Mouse (Mus musculus): ENCODE measurements around the gene Ube2e3.

Ube2e3 gene

DNA sequence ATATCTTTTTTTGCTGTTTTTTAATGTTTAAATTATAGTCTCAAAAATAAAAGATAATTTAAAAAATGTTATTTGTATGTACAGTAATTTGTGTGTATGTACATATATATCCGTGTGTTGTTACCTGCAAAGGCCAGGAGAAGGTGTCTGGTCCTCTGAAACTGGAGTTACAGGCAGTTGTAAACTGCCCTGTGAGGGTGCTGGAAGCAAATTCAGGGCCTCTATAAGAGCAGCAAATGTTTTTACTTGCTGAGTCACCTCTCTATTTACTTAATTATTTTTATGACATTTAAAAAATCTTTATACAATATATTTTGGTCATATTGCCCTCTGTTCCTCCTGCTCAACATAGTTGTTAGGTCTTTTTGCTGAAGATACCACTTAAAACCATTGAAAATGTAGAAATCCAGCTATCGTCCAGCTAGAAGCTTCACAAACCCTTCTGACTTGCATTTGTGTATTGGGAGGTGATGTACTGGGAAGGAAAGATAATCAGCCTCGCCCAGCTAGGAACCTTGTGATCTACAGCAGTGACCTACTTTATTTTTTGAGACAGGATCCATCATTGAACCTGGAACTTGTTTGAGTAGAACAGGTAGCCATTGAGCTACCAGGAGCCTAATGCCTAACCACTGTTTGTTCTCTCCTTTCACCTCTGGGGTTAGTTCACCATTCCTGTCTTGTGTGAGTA, 15.0 kb downstream of the Ube2e3 start:
- no peak for DNase-seq (ENCODE audit: low read depth, low spot score)

DNA sequence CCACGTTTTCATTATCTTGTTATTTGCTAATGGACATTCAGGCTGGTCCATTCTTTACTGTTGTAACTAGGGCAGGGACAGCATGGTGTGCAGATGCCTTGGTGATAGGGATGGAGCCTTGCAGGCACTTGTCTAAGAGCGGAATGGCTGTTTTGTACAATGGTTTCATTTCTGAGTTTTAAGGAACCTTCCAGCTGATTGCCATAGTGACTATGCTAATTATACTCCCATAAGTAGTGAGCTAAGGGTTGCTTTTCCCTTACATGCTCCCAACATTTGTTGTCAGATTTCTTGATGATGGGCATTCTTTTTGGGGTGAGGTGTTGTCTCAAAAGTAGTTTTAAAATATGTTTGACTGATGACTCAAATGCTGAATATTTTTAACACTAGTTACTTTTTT, 18.5 kb downstream of the Ube2e3 start:
- DNase-seq (ENCODE audit: low read depth, low spot score), result no peak

DNA sequence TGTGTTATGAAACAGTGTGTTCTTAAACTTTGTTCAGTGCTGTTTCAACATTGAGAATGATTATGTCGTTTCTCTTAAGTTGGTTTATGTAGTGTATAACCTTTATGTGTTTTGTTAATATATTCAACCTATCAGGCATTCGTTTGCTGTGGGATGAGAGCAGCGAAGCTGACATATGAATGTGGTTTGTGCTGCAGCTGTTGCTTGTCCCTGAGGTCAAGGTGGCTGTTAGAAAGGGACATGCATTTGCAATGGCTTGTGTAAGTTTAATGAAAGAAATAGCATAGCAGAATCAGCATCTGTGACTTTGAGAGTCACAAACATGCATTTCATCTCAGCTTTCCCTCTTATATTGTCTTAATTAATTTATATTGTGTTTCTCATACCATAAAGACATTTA, 20.3 kb downstream of the Ube2e3 start:
- DNase-seq (ENCODE audit: low read depth, low spot score), result no peak

DNA sequence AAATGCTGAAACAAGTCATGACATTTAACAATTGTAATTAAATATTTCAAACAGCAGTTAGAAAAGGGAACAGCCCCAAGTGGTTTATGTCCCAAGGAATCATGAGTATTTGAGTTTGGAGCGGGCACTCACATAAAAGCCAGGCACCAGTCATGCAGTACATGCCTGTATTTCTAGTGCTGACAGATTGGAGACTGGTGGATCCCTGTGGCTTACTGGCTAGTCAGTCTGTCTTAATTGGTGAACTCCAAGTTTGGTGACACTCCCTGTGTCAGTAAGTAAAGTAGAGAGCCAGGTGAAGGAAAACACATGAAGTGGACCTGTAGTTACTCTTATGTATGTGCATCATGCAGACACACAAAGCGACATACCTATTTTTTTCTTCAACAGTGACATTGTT, 27.3 kb downstream of the Ube2e3 start:
- DNase-seq (ENCODE audit: low read depth, low spot score), result no peak

DNA sequence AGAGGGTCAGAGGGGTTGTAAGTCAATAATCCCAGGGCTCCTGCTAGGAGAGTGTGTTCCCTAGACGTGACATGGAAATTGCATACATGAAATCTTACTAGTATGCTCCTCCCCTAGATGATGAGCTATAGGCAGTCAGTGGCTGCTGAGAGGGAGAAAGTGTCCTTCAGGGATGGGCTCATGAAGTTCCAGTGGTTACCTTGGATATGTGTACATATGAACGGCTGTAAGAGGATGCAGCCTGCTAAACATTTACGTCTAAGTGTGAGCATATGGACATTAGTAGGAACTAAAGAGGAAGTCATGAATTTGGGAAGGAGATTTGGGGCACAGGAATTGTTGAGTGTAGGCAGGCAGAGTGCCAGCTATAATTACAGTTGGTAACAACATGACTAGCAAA, 38.0 kb downstream of the Ube2e3 start:
- no peak for DNase-seq (ENCODE audit: low read depth, low spot score)

DNA sequence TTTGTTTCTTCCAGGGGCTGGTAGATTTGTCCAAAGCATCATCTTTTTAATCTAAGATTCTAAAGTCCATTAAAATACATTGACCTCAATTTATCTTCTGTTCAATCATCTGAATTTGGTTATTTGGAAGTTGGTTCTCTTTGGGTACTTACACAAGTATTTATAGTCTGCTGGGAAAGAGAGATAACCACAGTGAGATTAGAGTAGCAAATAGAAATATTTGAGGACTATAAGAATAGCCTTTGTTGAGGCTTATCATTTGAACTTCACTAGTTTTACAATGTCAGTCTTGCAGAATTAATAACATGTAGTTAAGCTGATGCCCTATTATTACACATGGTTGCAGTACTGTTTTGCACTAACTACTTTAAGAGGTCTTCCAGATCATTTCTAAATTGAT, 43.6 kb downstream of the Ube2e3 start:
- no peak for DNase-seq (ENCODE audit: low read depth, low spot score)

DNA sequence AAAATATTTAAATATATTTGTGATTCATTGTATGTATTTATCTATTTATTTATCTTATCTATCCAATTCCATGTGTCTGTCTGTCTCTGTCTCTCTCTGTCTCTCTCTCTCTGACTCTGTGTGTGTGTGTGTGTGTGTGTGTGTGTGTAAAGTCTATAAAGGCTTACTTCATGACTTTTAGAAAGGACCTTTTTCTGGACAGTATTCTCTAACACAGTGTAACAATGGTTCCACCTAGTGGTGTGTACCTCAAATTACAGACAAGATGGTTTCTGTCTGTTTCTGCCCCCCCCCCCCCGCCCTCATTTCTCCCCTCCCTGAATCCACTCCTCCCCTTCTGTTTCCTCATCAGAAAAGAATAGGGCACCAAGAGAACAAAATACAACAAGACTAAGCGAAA, 46.9 kb downstream of the Ube2e3 start:
- DNase-seq (ENCODE audit: low read depth, low spot score), result no peak

DNA sequence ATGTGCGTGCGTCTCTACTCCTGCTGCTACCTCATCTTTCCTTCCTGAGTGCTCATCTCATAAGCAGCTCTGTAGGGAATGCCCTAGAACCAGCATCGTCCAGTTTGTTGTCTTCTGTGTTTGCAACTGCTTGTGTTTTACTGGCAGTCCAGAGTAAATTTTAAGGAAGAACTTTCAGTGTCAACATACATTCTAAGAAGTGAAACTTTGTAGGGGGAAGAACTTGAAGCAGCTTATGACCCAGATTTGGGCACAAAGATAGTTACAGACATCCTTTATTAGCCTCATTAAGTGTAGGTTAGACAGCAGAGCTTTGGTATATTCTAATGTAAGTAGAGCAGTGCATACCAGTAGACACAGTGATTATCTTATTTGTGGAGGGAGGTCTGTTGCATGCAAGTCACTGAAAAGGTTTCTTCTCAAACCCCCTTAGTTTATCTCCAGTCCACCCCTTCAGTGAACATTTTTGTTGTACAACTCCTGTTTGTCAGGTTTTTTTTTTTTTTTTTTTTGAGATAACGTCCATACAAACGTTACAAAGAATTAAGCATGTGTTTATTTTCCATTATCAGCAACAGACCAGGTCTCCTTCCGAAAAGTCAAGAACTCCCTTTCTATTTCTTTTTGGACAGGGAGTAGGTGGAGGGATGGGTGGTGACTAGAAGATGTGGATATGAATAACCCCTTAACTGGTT, 55.2 kb downstream of the Ube2e3 start:
- DNase-seq (ENCODE audit: low read depth, low spot score), result no peak

DNA sequence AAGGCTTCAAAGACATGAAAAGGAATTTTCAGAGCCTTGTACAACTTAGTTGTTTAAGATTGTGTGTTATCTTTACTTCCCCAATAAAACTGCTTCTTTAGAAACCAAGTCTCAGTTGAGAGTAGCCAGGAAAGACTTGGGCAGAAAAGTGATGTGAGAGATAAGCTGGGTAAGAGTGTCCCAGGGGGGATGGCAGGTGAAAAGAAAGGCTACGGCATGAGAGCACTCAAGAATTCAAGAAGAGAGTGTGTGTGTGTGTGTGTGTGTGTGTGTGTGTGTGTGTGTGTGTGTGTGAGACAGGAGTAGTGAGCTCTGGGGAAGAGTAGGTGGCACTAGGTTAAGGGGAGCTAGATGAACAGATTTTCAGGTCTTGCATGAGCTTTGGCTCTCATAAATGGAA, 57.9 kb downstream of the Ube2e3 start:
- no peak for DNase-seq (ENCODE audit: low read depth, low spot score)

DNA sequence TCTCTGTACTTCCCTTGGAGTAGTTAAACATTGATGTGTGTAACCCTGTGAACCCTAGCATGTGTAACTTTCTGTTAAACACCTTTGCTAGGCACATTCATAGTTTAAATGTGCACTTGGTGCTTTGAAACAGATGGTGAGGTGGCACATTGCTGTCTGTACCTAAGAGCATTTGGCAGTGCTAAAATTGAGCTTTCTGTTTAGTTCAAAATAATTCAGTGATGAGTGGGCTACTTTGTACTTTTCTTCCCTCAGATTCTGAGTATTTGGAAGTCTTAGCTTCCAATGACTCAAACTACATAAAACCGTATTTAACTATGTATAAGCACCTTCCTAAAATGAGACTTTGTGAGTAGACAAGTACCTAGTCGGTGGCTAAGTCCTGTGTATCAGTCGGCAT, 59.7 kb downstream of the Ube2e3 start:
- DNase-seq (ENCODE audit: low read depth, low spot score), result peak; percentile 87

DNA sequence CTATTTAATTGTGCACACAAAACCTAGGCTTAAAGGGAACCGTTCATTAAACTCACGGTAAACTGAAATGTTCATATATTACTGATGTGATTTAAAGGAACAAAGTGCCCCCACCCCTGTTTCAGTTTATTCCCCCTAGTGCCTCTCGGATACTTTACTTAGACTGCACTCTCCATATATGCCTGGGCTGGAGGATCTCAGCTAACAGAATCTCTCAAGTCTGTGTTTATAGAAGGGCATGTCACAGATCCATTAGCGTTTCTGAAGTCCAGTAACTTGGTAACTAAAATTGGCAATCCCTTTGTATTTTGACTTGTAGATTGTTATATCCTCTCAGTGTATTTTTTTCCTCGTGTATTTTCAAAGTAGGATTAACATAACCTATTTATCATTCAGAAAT, 60.2 kb downstream of the Ube2e3 start:
- DNase-seq (ENCODE audit: low read depth, low spot score), result no peak

DNA sequence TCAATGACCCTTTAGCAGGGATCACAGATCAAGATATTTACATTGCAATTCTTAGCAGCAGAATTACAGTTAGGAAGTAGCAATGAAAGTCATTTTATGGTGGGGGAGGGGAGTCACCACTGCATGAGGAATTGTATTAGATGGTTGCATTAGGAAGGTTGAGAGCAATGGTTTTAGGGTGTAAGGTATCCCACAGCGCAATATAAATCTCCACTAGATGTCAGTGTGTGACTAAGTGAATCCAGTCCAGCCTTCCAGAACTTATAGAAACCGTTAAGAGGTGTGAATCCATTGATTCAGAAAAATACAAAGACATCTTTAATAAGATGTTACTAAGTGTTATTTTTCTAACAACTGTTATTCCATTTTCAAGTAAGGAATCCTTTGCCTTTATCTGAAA, 63.4 kb downstream of the Ube2e3 start:
- no peak for DNase-seq (ENCODE audit: low read depth, low spot score)

DNA sequence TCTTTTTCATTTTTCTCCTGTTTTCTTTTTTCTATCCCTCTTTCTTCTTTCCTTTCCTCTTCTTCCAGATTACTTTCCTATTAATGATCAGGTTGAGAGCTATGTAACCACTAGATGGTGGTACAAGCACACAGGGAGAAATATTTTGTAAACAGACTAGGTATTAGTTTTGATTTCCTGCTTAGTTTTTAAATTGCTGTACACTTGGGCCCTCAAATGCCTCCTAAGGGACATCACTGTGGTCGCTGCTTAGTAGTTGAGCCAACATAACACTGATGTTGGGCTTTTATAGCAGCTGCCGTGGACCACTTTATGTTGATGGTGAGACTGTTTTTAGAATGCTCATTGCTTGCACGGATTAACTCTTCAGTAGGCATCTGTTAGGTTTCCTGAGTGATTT, 91.5 kb downstream of the Ube2e3 start:
- DNase-seq (ENCODE audit: low read depth, low spot score), result no peak

DNA sequence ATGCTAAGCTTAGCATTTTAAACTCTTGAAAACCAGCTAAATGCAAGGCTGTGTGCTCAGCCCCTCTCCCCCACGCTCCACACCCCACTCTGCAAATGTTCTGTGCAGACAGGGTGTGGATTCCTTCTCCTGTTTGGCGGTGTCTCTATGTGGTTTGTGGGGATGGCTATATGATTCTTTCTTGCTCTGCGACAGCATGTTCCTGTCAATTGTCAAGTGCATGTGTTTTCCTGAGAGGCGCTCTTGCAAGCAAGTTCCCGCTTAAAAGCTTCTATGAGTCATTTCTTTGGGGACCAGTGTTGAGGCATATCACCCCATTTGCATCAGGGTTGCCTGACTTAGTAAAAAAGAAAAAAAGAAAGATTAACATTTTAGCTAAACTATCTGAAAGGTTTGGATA, 92.4 kb downstream of the Ube2e3 start:
- DNase-seq (ENCODE audit: low read depth, low spot score), result no peak

DNA sequence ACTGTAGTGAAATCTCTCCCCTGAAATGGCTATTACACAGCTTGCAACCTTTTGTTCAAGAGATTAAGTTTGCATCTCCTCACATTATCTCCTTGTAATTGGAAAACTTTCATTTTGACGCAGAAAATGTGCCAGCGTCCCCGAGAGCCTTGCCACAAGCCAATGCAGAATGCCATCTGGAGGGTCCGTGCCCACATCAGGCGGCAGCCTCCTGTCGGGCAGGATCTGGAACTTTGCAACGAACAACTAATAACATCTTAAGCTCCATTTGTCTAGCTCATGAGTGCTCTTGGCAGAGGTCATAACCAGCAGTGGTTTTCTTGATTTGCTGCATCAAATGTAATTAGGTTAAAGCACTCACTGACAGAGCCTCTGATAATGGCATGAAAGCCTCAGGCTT, 93.1 kb downstream of the Ube2e3 start:
- DNase-seq (ENCODE audit: low read depth, low spot score), result no peak

DNA sequence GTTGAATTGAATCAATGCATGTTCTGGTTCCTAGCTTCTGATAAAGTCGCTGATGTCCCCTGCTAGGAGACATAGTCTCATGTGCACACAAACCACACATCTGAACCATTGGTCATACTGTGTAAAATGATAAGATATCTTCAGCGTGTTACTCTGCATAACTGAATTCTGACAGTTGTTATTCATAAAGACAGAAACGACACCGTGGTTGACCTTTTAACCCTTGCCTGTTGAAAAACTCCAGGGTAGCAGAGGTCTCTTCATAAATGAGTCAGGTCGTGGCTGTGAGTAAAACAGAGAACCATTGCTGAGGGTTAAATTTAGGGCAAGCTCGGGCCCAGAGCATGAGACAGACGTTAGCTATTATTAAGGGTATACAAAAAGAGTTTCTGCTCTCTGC, 93.7 kb downstream of the Ube2e3 start:
- DNase-seq (ENCODE audit: low read depth, low spot score), result no peak

DNA sequence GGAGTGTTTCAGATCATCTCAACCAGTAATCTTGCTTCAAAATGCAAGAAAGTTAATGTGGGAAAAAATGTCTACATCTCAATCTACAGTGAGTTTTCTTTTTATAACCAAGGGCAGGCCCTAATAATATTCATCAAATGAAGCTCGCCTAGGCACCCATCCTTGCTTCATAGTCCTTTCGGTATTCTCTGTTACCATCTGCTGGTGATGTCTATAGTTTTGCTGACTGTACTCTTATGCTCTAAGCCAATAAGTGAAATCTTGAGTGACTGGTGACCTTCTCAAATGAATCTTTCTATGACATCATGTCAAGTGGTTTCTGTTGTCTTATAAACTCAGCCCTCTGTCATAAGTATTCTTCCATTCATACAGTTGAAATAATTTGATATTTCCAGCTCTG, 97.1 kb downstream of the Ube2e3 start:
- no peak for DNase-seq (ENCODE audit: low read depth, low spot score)

DNA sequence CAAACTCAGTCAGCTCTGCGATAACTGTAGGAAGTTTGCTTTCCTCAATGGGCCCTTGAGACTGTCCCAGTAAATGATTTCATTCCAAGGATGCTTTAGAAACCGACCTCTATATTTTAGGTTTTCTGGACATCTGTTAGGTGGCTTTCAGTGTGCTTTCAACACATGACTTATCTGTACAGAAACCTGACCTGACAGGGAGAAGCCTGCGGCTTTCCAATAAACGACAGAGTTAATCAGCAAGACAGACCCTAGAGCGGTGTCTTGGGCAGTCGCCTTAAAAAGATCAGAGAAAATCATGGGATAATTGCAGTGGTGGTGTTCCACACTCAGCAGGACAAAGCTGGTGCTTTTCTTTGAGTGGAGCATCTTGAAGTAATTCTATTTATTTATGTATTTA, 97.5 kb downstream of the Ube2e3 start:
- no peak for DNase-seq (ENCODE audit: low read depth, low spot score)

DNA sequence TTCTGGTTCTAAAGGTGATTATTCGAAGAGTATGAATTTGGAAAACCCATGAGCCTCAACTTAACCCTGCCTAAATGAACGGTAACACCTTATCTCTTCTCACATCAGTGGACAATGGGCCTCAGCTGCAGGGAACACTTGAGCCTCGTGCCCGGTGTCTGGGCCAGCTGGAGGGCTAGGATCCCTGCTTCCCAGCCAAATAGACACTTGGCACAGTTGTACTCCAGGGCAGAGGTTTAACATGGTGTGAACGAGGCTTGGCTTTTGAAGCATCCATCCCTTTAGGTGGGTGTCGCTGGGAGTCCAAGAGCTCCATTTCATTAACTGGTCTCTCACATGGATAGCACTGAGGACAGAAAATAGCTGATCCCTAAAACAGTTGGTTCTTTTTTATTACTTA, 102.2 kb downstream of the Ube2e3 start:
- DNase-seq (ENCODE audit: low read depth, low spot score), result no peak
